Mouse (Mus musculus) neutrophil, adult 5-6 weeks (primary cell): ENCODE data around the gene Pdzd7. TPM values are rescaled to one million over a fixed set of nuclear protein-coding genes. Genes with fewer than 3 reads are reported as not detected.

Source experiments
- ATAC-seq: fragments of 151-379, 151-347 bp; 2 replicates; pipeline ENCODE4 v1.8.0; 2017; ENCODE audit warnings: mild to moderate bottlenecking, moderate TSS enrichment; ENCODE audit not compliant: insufficient number of reproducible peaks, poor library complexity, low FRiP score, severe bottlenecking; ENCODE audit errors: extremely low read depth
- total RNA-seq: library from RNA; stranded (forward); fragments of 200-1000 nt; gene quantifications from 2 replicates; pipeline ENCODE4 v1.2.3, GENCODE M21; 2017

The Pdzd7 gene
- total RNA-seq, 1 experiment from 2014 or later: not detected

DNA sequence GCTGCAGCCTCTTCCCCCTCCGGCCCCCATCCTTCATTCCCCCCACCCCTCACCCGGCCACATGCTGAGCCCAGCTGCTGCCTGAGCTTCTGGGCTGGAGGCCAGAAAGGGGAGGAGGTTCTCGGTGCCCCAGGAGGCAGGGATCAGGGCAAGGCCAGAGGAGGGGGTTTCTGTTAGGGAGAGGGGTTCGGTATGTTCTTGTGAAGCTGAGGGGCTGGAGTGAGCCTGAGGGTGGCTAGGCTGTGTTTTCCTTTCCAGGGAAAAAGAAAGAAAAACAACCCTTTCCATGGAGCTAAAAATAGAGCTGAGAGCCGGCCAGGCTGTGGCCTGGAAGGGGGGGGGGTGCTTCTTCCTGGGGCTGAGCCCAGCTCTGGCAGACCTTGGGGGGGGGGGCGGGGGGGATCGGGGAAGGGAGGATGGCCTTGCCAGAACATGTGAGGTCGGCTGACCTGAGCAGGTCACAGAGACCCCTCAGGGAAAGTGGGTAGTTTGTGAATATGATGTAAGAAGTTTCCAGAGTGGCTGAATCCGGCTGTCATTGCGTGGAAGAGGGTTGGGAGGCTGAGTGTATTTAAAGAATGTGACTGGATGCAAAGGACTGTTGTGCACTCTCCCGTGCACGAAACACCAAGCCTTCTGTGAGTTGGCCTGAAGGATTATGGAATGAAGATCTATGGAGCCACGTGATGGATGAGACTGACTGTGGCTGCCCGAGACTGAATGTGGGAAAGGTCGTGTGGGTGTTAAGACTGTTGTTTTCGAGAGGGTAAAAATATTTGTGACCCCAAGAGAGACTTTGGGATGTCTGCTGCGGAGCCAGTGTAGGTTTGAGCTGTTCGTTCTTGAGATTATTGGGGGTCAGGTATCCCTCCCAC lies 28.9 kb downstream of the Pdzd7 start:
- no peak for ATAC-seq

DNA sequence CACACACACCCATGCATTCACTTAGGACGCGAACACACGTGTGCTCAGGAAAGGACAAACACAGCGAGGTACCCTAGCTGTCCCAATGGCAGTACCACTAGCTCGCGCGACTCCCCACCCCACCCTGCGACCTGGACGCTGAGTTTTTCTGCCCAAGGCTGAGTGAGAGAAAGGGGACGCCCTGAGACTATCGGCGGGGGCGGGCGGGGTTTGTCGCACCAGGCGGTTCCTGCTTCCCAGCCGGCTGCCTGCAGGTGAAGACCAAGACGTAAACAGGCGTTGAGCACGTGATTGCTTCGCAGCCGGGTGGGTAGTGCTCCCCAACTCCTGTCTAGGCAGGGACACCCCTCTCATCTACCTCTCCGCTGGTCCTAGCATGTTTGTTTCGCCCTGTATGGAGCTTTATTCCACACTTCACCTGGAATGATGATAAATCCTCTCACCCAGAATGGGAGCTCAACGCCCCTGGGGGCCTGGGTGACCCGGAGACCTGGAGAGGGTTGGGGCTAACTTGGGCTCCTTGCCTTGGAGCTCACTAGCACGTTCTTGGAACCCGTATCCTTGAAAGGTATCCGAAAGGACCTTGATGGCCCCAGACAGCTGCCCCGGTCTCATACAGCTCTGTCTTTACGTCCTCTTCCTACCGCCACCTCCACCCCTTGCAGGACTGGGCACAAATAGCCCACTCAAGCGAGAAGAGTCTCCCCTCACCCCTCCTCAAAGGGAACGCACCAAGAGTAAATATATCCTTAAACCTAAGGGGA lies 29.8 kb downstream of the Pdzd7 start:
- peak; percentile 49; the same call in 1 of the 2 replicates for ATAC-seq

DNA sequence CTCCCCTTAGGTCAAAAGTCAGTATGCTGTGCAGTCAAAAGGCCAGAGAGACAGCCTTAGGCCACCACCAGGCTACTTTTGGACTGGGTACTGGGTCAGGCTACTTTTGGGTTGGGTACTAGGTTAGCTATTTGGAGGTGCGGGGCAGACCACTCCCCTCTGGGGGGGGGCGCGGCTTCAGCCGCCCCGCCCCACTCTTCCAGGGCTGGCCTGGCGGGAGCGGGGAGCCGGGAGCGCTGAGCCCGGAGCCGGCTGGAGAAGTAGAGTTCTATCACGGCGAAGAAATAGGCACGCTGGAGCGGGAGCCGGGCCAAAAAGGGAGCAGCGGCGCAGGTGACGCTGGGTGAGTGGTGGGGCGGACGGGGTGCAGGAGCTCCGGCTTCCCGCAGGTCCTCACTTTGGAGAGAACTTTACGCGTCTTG lies 30.5 kb downstream of the Pdzd7 start:
- ATAC-seq: no peak

DNA sequence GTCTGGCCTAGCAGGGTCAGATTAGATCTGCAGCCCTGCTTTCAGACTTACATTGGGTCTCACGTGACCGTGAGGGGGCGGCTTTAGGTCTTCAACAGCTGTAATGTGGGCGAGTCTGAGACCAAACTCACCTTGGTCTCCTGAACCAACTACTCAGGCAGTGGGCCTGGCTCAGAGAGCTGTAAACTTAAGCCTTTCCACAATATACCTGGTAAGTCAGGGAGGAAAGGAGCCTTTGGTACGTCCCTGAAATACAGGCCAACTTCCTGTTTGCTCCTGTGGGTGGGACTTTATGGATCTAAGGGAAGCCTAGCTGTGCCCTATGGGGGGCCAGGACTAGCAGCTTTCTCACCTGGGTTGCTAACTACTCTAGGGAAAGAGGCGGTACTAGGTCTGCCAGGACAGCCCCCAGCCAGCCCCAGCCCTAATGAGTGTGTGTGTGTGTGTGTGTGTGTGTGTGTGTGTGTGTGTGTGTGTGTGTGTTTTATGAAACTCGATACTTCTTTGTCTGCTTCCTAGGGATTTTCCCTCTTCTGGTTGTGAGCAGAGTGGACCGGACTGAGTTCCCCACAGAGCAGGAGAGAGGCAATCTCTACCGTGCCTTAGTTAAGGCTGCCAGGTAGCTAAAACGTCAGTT lies 31.1 kb downstream of the Pdzd7 start, which contains the start of gene Lzts2:
TSS of gene Lzts2 (plus strand) at position 80 of the 637 bp plus-strand sequence.
- ATAC-seq: no peak

DNA sequence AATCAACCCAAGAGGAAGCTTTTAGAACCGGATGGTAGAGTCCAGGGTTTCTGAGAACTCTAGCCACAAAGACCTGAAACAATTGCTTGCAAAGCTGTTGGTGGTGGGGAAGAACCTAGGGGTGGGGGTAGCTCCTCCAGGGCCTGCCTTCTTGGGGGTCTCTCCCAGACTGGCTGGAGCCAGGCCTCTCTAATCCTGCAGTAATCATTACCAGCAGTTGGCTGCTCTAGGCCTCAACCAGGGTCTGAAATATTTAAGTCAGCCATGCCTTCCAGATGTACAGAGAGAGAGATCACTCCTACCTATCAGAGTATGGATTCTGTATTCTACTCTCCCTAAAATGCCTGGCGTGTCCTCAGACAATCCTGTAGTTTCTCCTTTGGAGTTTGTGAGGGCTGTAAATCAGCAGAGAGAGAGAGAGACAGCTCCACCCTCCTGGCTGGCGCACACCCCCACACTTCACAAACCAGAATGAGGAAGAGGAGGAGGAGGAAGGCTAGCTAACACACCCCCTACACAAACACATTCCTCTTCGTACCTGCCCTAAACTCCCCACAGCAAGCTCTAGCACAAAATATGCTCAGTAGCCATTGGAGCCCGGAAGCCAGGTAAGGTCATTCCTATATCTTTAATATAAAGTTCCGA lies 31.8 kb downstream of the Pdzd7 start:
- no peak for ATAC-seq

DNA sequence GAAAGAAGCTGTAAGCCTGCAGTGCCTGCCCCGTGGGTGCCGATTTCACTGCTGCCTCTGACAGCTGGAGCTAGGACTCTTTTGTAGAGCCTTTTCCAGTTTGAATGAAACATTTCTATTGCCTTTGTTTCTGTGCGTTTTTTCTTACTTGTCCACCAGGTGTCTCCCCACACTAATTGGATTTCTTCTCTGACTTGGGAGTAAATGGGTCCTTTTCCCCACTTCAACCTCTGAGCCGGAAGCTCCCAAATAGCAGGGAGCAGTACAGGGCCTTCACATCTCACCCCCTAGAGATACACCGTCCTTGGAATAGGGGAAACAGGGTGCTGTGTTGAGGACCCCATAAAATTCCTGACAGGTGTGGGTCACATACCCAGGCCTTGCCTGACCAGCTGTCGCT lies 32.9 kb downstream of the Pdzd7 start:
- ATAC-seq: no peak

DNA sequence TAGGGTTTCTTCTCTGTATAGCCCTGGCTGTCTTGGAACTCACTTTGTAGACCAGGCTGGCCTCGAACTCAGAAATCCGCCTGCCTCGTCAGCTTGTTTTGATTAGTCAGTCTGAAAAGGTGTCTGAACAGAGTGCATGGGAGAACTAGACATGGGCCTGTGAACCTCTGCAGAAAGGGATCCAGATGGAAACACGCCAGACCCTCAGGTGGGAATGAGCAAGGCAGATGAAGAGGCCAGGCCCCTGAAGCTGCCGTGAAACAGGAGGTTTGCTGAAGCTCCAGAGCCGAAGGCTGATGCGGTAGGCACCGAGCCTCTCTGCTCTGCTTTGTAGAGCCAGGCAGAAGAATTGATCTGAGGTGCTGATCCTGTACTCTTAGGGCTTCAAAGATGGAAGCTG lies 33.3 kb downstream of the Pdzd7 start:
- ATAC-seq: no peak

DNA sequence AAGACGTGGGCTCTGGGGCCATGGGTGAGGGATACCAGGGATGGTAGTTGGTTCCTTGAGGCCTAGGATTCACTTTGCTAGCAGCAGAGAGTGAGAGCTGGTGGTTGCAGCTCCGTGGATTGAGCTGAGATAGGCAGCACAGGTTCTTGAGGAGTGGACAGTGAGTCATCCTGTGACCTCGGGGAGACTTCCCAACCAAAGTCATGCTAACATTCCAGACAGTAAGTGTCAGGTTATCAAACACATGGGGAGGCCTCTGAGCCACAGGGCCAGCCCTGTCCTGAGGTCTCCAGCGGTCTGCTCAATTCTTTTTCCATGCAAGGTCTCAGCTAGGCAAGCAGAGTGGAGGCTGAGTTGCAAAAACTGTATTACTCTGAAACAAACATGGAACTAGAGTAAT lies 34.9 kb downstream of the Pdzd7 start:
- ATAC-seq: no peak

DNA sequence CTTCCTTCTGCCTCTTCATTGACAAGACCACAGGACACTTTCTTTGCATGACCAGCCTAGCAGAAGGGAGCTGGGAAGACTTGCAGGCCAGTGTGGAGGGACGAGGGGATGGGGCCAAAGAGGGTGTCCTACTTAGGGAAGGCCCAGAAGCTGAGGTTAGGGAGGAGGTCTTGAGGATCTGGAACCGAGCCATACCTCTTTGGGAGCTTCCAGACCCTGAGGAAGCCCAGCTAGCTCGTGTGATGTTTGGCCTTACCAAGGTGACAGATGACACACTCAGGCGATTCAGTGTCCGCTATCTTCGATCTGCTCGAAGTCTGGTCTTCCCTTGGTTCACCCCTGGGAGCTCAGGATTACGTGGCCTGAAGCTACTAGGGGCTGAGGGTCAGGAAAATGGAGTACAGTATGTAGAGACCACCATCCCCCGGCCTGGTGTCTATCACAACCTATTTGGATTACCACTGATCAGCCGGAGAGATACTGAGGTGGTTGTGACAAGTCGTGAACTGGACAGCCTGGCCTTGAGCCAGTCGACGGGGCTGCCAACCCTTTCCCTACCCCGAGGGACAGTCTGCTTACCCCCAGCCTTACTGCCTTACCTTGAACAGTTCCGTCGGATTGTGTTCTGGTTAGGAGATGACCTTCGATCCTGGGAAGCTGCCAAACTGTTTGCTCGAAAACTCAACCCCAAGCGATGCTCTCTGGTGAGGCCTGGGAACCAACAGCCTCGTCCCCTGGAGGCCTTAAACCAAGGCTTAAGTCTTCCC lies 37.9 kb downstream of the Pdzd7 start:
- ATAC-seq: no peak

DNA sequence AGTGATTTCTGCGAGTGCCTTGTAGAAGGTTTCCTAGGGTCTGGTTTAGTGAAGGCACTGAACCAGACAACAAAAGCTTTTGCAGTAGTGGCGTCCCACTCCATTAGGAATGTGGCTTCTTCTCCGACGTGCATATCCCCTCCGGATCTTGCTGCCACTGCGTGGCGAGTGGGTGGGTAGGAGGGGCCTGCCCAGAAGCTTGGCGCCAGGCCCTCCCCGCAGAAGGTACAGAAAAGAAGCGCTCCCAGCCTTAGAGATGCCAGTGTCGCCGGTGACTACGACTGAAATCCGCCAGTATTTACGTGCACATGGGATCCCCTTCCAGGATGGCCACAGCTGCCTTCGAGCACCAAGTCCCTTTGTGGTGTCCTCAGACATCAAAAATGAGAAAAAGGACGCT lies 38.5 kb downstream of the Pdzd7 start:
- ATAC-seq: no peak

DNA sequence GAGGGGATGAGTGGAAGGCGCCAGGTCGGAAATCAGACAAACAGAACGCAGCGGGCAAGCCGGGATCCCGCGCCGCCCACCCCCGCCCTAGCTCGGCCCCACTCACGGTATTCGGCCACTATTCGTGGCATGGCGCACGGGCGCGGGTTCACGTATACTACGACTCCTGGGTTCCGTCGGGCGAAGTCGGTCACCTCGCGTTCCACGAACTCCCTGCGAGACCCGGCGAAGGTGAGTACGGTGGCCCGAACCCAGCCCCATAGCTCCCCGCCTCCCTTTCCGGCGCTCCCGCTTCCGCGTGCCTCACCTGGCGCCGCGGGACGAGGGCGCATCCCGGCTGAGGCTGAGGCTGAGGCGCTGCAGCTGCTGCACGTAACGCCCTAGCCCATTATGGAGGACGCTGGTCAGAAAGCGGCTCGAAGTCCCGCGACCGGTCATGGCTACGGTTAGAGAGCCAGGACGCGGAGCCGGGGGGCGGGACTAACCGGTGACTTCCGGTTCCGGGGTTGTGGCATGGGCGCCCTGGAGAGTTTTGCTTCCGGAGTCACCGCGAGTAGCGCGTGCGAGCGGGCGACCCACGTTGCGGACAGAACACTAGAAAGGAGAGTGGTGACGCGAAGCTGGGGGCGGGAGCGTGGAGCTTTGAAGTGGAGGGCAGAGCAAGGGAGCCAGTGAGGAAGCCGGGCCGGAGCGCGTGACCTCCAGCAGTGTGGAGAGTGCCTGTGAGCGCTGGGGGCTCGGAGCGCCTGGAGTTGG lies 39.4 kb downstream of the Pdzd7 start, which contains the start of gene Mrpl43:
TSS of gene Mrpl43 (minus strand) at position 486 of the 756 bp plus-strand sequence.
- peak; percentile 87 for ATAC-seq

DNA sequence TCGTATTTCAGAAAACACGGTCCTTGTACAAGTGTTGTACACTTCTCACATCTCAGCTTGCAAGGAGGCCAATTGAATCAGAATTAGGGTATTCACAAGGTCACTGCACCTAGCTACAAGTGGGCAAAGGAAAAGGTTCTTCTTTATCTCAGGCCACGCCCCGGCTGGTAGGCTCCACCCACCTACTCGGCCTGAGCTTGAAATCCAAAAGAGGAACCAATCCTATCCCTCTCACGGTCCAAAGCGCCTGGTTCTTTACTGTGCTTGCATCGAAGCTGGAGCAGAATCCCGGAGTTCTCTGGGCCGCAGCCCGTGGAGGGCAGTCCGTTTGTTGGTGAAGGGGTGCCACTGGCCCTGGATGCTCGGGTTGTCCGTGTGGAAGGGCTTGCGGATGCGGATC lies 40.1 kb downstream of the Pdzd7 start, which contains the start of gene Twnk:
TSS of gene Twnk (plus strand) at position 220 of the 400 bp plus-strand sequence.
- peak; percentile 71 for ATAC-seq

DNA sequence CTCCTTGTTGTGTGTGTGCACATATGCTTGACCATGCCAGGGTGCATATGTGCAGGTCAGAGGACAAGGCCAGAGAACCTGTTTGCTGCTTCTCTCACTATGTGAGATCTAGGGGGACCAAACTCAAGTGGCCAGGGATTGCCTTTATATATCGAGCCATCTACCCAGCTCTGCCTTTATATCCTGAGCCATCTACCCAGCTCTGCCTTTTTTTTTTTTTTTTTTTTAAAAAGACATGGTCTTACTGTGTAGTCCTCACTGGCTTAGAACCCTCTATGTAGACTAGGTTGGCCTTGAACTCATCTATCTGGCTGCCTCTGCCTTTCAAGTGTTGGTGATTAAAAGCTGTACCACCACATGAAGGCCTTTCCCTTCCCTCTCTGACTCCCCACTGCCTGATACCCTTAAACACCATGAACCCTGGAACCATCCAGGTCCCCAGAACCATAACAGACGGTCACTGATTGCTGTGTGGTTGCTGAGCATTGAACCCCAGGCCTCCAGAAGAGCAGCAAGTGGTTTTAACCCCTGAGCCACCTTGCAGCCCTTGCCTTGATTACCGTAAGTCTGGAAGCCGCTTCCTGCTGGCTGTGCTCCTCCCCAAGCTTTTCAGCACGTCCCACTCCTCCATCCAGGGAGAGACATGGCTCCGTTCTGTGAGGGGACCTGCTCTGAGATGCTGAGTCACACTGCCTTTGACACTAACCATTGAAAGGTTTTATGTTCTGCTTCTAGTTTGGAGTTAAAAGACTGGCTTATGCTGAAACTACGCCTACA lies 41.6 kb downstream of the Pdzd7 start:
- no peak for ATAC-seq

DNA sequence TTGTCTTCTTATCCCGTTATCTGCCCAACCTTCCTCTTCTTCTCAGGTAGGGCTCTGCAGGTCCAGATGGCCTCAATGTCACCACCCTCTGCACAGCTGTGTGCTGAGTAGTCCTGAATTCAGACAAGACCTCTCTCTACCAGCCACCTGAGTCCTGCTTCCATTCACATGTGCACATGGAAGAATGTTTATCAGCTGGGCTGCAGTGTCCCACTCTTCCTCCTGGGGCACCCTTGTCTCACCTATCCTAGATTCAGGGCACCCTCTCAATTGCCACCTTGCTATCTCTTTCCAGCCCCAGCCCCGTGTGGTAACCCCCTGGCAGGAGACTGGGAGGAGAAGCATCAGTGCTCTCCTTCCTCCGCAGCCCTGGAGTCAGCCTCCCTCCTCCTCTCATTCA lies 43.2 kb downstream of the Pdzd7 start:
- no peak for ATAC-seq

DNA sequence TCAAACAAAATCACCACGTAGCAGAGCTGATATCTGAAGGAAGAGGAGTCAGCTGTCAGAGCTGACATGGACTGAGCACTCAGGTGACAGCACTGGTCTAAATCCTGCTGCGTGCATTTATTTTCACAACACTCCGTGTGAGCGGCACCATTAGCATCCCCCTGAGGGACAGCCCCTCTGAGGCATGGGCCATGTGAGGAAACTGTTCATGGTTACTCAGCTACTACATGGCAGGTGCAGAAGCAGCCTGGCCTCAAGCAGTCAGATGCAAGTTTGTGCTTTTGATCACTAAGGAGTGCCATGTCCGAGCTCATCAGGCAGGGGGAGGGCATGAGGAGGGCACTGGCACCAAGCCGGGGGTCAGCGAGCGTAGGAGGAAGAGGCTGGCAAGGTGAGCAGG lies 45.9 kb downstream of the Pdzd7 start:
- ATAC-seq: no peak

DNA sequence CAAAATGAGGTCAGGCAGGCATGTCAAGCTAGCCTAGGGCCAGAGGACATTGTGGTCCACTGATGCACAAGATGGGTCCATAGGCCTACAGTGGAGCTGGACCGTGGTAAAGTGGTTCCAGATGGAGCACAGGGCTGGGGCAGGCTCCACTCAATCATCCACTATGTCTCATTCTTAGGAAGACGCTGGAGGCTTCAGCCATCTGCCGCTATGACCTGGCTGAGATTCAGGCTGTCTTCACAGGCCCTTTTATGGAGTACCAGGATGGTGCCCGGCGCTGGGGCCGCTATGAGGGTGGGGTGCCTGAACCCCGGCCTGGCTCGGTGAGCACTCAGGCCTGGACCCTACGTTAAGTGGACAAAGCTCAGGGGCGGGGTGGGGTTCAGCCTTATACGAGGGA lies 47.7 kb downstream of the Pdzd7 start:
- no peak for ATAC-seq

DNA sequence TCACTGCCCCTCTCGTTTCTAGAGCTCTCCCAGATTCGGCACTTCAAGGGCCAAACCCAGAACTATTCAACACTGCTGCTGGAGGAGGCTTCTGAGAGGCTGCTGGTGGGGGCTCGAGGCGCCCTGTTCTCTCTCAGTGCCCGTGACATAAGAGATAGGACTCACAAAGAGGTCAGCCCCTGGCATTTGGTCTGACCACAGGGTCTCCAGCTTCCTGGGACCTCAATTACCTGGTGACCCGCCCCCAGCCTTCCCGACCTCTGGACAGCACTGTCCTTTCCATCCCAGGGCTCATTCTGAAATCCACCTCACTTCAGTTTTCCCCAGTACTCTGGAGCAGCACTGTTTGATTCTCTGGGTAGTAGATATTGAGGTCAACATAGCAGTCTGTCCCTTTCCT lies 52.8 kb downstream of the Pdzd7 start:
- no peak for ATAC-seq
